ENCODE assay signal across 11 mouse cellular contexts in the genomic region with DNA sequence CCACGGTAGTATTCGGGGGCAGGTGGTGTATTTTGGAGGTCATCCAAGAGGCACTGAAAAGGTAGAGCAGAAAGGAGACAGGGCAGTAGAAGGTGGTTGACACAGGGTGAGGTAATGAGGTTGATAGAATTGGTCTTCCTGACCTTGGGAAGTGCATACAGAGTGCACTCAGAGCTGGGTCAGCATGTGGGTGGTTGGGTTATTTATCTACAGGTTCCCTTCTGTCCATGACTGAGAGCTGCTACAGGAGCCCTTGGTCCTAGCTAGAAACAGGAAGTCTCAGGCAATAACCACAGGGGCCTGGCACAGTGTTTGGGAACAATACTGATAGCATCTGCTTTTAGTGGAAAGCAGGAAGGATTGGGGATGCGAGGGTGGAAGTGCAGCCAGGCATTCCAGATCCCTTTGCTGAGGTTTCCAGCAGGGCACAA. TPM values are rescaled to one million over a fixed set of nuclear protein-coding genes. Genes with fewer than 3 reads are reported as not detected.
DNase-seq lines count a peak whose midpoint lies in the region; ATAC-seq and TF ChIP-seq lines count a peak whose summit lies in the region.
"Had no signal": no experiment of that assay in that cellular context is flagged by ENCODE, and none has a peak within 500 bp of the region (broad histone marks: within the 10 kb centered on the region; RNA-seq: fewer than 3 reads in every experiment).

No protein-coding gene starts in this region.

- no peak overlapping the region for H3K27ac ChIP-seq in hindbrain, postnatal 0 days
- no peak overlapping the region for H3K27ac ChIP-seq in hindbrain, embryonic 10.5 days
- H3K27ac ChIP-seq in kidney, embryonic 15.5 days, result no peak overlapping the region
- H3K27ac ChIP-seq in midbrain, embryonic 10.5 days (replicated peaks), result no peak overlapping the region
- H3K27ac ChIP-seq: lung, embryonic 15.5 days had no signal

- no peak for DNase-seq in hindbrain, postnatal 0 days (ENCODE audit: low spot score)
- DNase-seq in hindbrain, embryonic 10.5 days (ENCODE audit: low spot score), result no peak
- peak; percentile 92 for DNase-seq in brain, adult 2 months (ENCODE audit: low read depth, low spot score)
- DNase-seq in cerebellum, adult 9-10 months, result peak; percentile 89
- DNase-seq in thymus, postnatal 25 days, result no peak
- no peak for DNase-seq in midbrain, embryonic 10.5 days (ENCODE audit: low spot score)
- no peak for DNase-seq in right cerebral cortex, adult 2 months (ENCODE audit: low spot score in 2 of 2)
- DNase-seq: gastrocnemius, postnatal 25 days had no signal

- no peaks in the 10 kb centered on the region for H3K9me3 ChIP-seq in hindbrain, postnatal 0 days (ENCODE audit: low read length)
- H3K9me3 ChIP-seq in hindbrain, embryonic 10.5 days, result no peaks in the 10 kb centered on the region
- H3K9me3 ChIP-seq in kidney, embryonic 15.5 days (replicated peaks), result no peaks in the 10 kb centered on the region
- no peaks in the 10 kb centered on the region for H3K9me3 ChIP-seq in midbrain, embryonic 10.5 days (replicated peaks)
- H3K9me3 ChIP-seq: lung, embryonic 15.5 days had no signal

- H3K4me1 ChIP-seq in hindbrain, postnatal 0 days (ENCODE audit: insufficient read depth, low read length), result no peaks in the 10 kb centered on the region
- no peaks in the 10 kb centered on the region for H3K4me1 ChIP-seq in hindbrain, embryonic 10.5 days (replicated peaks)
- H3K4me1 ChIP-seq in kidney, embryonic 15.5 days, result no peaks in the 10 kb centered on the region
- no peaks in the 10 kb centered on the region for H3K4me1 ChIP-seq in midbrain, embryonic 10.5 days
- H3K4me1 ChIP-seq: lung, embryonic 15.5 days had no signal

- no peak overlapping the region for H3K9ac ChIP-seq in hindbrain, postnatal 0 days (replicated peaks; ENCODE audit: low read length)
- H3K9ac ChIP-seq in kidney, embryonic 15.5 days, result no peak overlapping the region
- H3K9ac ChIP-seq: lung, embryonic 15.5 days had no signal

- ATAC-seq in hindbrain, postnatal 0 days, result 0 out of 2 replicates have a peak, but pooled peaks have one; percentile 43
- ATAC-seq in kidney, embryonic 15.5 days (replicated peaks; ENCODE audit: low FRiP score), result peak; percentile 69; the same call in 1 of the 2 replicates

- no peaks in the 10 kb centered on the region for H3K27me3 ChIP-seq in hindbrain, postnatal 0 days (ENCODE audit: insufficient read depth, low read length)
- H3K27me3 ChIP-seq in hindbrain, embryonic 10.5 days (ENCODE audit: insufficient read depth, poor library complexity, severe bottlenecking), result no peaks in the 10 kb centered on the region
- H3K27me3 ChIP-seq in kidney, embryonic 15.5 days, result no peaks in the 10 kb centered on the region
- H3K27me3 ChIP-seq in midbrain, embryonic 10.5 days (ENCODE audit: low read depth, poor library complexity, severe bottlenecking), result no peaks in the 10 kb centered on the region
- H3K27me3 ChIP-seq: lung, embryonic 15.5 days had no signal

- WGBS in hindbrain, postnatal 0 days, result 56% methylated on average over 3 of the region's 3 CpGs
- whole genome bisulfite sequencing in hindbrain, embryonic 10.5 days, result 82% methylated on average over 3 of the region's 3 CpGs
- 38% methylated on average over 3 of the region's 3 CpGs for WGBS in kidney, embryonic 15.5 days
- 81% methylated on average over 3 of the region's 3 CpGs for WGBS in midbrain, embryonic 10.5 days

- no peak for TF ChIP-seq CTCF in hindbrain, postnatal 0 days (IDR thresholded peaks at IDR 0.05; ENCODE audit: low read depth)

- no peak overlapping the region for H3K4me3 ChIP-seq in hindbrain, postnatal 0 days (ENCODE audit: low read length)
- H3K4me3 ChIP-seq in hindbrain, embryonic 10.5 days, result no peak overlapping the region
- no peak overlapping the region for H3K4me3 ChIP-seq in kidney, embryonic 15.5 days (replicated peaks)
- no peak overlapping the region for H3K4me3 ChIP-seq in midbrain, embryonic 10.5 days
- H3K4me3 ChIP-seq: lung, embryonic 15.5 days had no signal

- no peak overlapping the region for H3K4me2 ChIP-seq in hindbrain, postnatal 0 days (ENCODE audit: low read depth, low read length)
- H3K4me2 ChIP-seq in kidney, embryonic 15.5 days, result no peak overlapping the region
- H3K4me2 ChIP-seq: lung, embryonic 15.5 days had no signal

- no peaks in the 10 kb centered on the region for H3K36me3 ChIP-seq in hindbrain, postnatal 0 days (ENCODE audit: insufficient read depth, low read length)
- H3K36me3 ChIP-seq in hindbrain, embryonic 10.5 days, result no peaks in the 10 kb centered on the region
- no peaks in the 10 kb centered on the region for H3K36me3 ChIP-seq in kidney, embryonic 15.5 days
- no peaks in the 10 kb centered on the region for H3K36me3 ChIP-seq in midbrain, embryonic 10.5 days
- H3K36me3 ChIP-seq: lung, embryonic 15.5 days had no signal

RNA-seq across cellular contexts. Expression of gene Cst8, which starts 2.9 kb away (rescaled TPM):
- not detected in 2 replicates for total RNA-seq in hindbrain, postnatal 0 days (2014; rRNA removed)
- not detected in 2 replicates for polyA plus RNA-seq in hindbrain, postnatal 0 days (2015; fragmentation: Nextera tagmentation; extraction: Ambion mirVana)
- polyA plus RNA-seq in hindbrain, embryonic 10.5 days (2016; fragmentation: Nextera tagmentation; extraction: Ambion mirVana), result not detected in 2 replicates
- 0.24 and 0.62 TPM in 2 replicates for polyA plus RNA-seq in kidney, embryonic 15.5 days (2015; fragmentation: Nextera tagmentation; extraction: Ambion mirVana)
- not detected in 2 replicates for polyA plus RNA-seq in midbrain, embryonic 10.5 days (2016; fragmentation: Nextera tagmentation; extraction: Ambion mirVana)
- total RNA-seq: gastrocnemius, postnatal 25 days; layer of hippocampus, adult 8-10 months had no signal
- polyA plus RNA-seq: lung, embryonic 15.5 days had no signal

RNA-seq across cellular contexts. Expression of gene Cst12, which starts 12.3 kb away (rescaled TPM):
- total RNA-seq in hindbrain, postnatal 0 days (2014; rRNA removed), result not detected in 2 replicates
- polyA plus RNA-seq in hindbrain, postnatal 0 days (2015; fragmentation: Nextera tagmentation; extraction: Ambion mirVana), result not detected in 2 replicates
- not detected in 2 replicates for polyA plus RNA-seq in hindbrain, embryonic 10.5 days (2016; fragmentation: Nextera tagmentation; extraction: Ambion mirVana)
- polyA plus RNA-seq in kidney, embryonic 15.5 days (2015; fragmentation: Nextera tagmentation; extraction: Ambion mirVana), result not detected in 2 replicates
- not detected in 2 replicates for polyA plus RNA-seq in midbrain, embryonic 10.5 days (2016; fragmentation: Nextera tagmentation; extraction: Ambion mirVana)
- total RNA-seq: gastrocnemius, postnatal 25 days had no signal
- polyA plus RNA-seq: lung, embryonic 15.5 days had no signal

RNA-seq across cellular contexts. Expression of gene Cst13, which starts 18.4 kb away (rescaled TPM):
- total RNA-seq in hindbrain, postnatal 0 days (2014; rRNA removed), result not detected in 2 replicates
- not detected in 2 replicates for polyA plus RNA-seq in hindbrain, postnatal 0 days (2015; fragmentation: Nextera tagmentation; extraction: Ambion mirVana)
- not detected in 2 replicates for polyA plus RNA-seq in hindbrain, embryonic 10.5 days (2016; fragmentation: Nextera tagmentation; extraction: Ambion mirVana)
- polyA plus RNA-seq in kidney, embryonic 15.5 days (2015; fragmentation: Nextera tagmentation; extraction: Ambion mirVana), result not detected in 2 replicates
- not detected in 2 replicates for polyA plus RNA-seq in midbrain, embryonic 10.5 days (2016; fragmentation: Nextera tagmentation; extraction: Ambion mirVana)
- total RNA-seq: gastrocnemius, postnatal 25 days; layer of hippocampus, adult 8-10 months had no signal
- polyA plus RNA-seq: lung, embryonic 15.5 days had no signal

RNA-seq across cellular contexts. Expression of gene 8030411F24Rik, which starts 19.7 kb away (rescaled TPM):
- not detected in 2 replicates for total RNA-seq in hindbrain, postnatal 0 days (2014; rRNA removed)
- not detected in 2 replicates for polyA plus RNA-seq in hindbrain, postnatal 0 days (2015; fragmentation: Nextera tagmentation; extraction: Ambion mirVana)
- not detected in 2 replicates for polyA plus RNA-seq in hindbrain, embryonic 10.5 days (2016; fragmentation: Nextera tagmentation; extraction: Ambion mirVana)
- polyA plus RNA-seq in kidney, embryonic 15.5 days (2015; fragmentation: Nextera tagmentation; extraction: Ambion mirVana), result not detected in 2 replicates
- polyA plus RNA-seq in midbrain, embryonic 10.5 days (2016; fragmentation: Nextera tagmentation; extraction: Ambion mirVana), result not detected in 2 replicates
- total RNA-seq: gastrocnemius, postnatal 25 days; layer of hippocampus, adult 8-10 months had no signal
- polyA plus RNA-seq: lung, embryonic 15.5 days had no signal

RNA-seq across cellular contexts. Expression of gene Cst11, which starts 30.2 kb away (rescaled TPM):
- not detected in 2 replicates for total RNA-seq in hindbrain, postnatal 0 days (2014; rRNA removed)
- polyA plus RNA-seq in hindbrain, postnatal 0 days (2015; fragmentation: Nextera tagmentation; extraction: Ambion mirVana), result not detected in 2 replicates
- not detected in 2 replicates for polyA plus RNA-seq in hindbrain, embryonic 10.5 days (2016; fragmentation: Nextera tagmentation; extraction: Ambion mirVana)
- polyA plus RNA-seq in kidney, embryonic 15.5 days (2015; fragmentation: Nextera tagmentation; extraction: Ambion mirVana), result not detected in 2 replicates
- polyA plus RNA-seq in midbrain, embryonic 10.5 days (2016; fragmentation: Nextera tagmentation; extraction: Ambion mirVana), result not detected in 2 replicates
- total RNA-seq: gastrocnemius, postnatal 25 days; layer of hippocampus, adult 8-10 months had no signal
- polyA plus RNA-seq: lung, embryonic 15.5 days had no signal

Comparison
In these comparisons a context has a peak if more than half of its experiments do, and no peak if none do; other contexts are left out.
1. DNase-seq: peak in brain, adult 2 months (single experiment) and cerebellum, adult 9-10 months (single experiment); none in hindbrain, postnatal 0 days (single experiment), hindbrain, embryonic 10.5 days (single experiment), thymus, postnatal 25 days (single experiment), midbrain, embryonic 10.5 days (single experiment) and right cerebral cortex, adult 2 months (0 of 2).